Mouse (Mus musculus) kidney, embryonic 15.5 days (tissue): Measurements from ENCODE around the gene Gm4969. TPM values are rescaled to one million over a fixed set of nuclear protein-coding genes. Genes with fewer than 3 reads are reported as not detected.

ENCODE experiments used
- ATAC-seq: fragments of 200-750 bp; cut with Nextera tagmentation; replicated peaks from 2 replicates; pipeline ENCODE4 v1.8.0; 2017; ENCODE audit warnings: moderate TSS enrichment; ENCODE audit not compliant: low FRiP score
- H3K27ac ChIP-seq: fragments of 300-500 bp; sonication (generic); 2 replicates; pipeline ENCODE4 v1.5.1; 2015; ENCODE audit warnings: mild to moderate bottlenecking, inconsistent platforms
- H3K27me3 ChIP-seq: fragments of 300-500 bp; sonication (generic); 2 replicates; pipeline ENCODE4 v1.6.1; 2015; ENCODE audit warnings: inconsistent platforms
- H3K36me3 ChIP-seq: fragments of 300-500 bp; sonication (generic); 2 replicates; pipeline ENCODE4 v1.6.1; 2015; ENCODE audit warnings: inconsistent platforms
- H3K4me1 ChIP-seq: fragments of 300-500 bp; sonication (generic); 2 replicates; pipeline ENCODE4 v1.6.1; 2015; ENCODE audit warnings: inconsistent platforms
- H3K4me2 ChIP-seq: fragments of 300-500 bp; sonication (generic); 2 replicates; pipeline ENCODE4 v1.6.1; 2015; ENCODE audit warnings: moderate library complexity, mild to moderate bottlenecking, inconsistent platforms
- H3K4me3 ChIP-seq: fragments of 300-500 bp; sonication (generic); replicated peaks from 2 replicates; pipeline ENCODE4 v1.5.1; 2015; ENCODE audit warnings: mild to moderate bottlenecking, inconsistent platforms
- H3K9ac ChIP-seq: fragments of 300-500 bp; sonication (generic); 2 replicates; pipeline ENCODE4 v1.6.1; 2015; ENCODE audit warnings: mild to moderate bottlenecking, inconsistent platforms
- H3K9me3 ChIP-seq: fragments of 300-500 bp; sonication (generic); replicated peaks from 2 replicates; pipeline ENCODE4 v1.6.1; 2016; ENCODE audit warnings: inconsistent platforms
- WGBS: fragments of 180-500 bp; shearing (Covaris S2); methylation state at CpG from one replicate; pipeline ENCODE4 v1.1.7; 2015; ENCODE audit warnings: mixed read lengths; 5-methylcytosine and 5-hydroxymethylcytosine counted together
- microRNA-seq: library from miRNA; unstranded; fragments of <30 nt; microRNA quantifications from one replicate; pipeline ENCODE4, GENCODE M21; 2016
- polyA plus RNA-seq: library from polyadenylated mRNA; unstranded; fragments of >200 nt; fragmentation: Nextera tagmentation; extraction: Ambion mirVana; gene quantifications from 2 replicates; pipeline ENCODE4 v1.2.1, GENCODE M21; 2015

The Gm4969 gene
- polyA plus RNA-seq, 1 experiment from 2014 or later: 3.4 TPM

DNA sequence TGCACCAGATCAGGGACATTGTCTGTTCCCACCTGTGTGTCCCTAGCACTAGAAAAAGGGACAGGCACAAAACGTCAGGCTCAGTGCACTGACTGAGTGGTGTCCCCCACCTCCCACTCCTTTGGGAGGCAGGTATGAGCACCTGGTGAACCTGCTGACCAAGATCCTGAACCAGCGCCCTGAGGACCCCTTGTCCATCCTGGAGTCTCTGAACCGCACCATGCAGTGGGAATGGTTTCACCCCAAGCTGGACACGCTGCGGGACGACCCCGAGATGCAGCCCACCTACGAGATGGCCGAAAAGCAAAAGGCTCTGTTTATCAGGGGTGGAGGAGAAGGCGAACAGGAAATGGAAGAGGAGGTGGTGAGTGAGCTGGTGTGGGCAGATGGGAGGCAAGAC is 60.8 kb downstream of the Gm4969 start:
- Histone ChIP-seq H3K9me3 (no peaks in the 10 kb centered on the region), H3K9ac (no peak overlapping the region), H3K4me3 (no peak overlapping the region), H3K4me2 (no peak overlapping the region), H3K27me3 (no peaks in the 10 kb centered on the region), H3K27ac (no peak overlapping the region), H3K4me1 (peaks cover 9% of the 10 kb centered on the region), H3K36me3 (peaks cover 21% of the 10 kb centered on the region)
- WGBS: 87% methylated on average over 10 of the region's 10 CpGs
- ATAC-seq: no peak

DNA sequence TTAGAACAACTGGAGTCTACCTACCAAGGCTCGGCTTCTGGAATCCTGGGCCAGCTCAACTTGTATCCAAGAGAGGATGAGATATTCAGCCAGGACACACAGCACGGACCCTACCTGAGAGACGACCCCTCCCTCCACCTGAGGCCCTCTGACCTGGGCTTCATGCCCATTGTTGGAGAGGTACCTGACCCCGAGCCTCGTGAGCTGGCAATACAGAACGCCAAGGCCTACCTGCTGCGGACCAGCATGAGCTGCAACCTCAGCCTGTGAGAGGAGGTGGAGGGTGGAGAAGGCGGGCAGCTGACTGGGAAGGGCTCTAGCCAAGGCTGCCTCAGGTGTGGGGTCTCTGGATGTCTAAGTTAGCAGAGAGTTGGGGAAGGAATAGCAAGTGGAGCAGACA is 63.1 kb downstream of the Gm4969 start:
- H3K4me3 ChIP-seq: no peak overlapping the region
- peaks cover 44% of the 10 kb centered on the region for H3K36me3 ChIP-seq
- no peaks in the 10 kb centered on the region for H3K9me3 ChIP-seq
- WGBS: 92% methylated on average over 8 of the region's 8 CpGs
- no peak for ATAC-seq
- no peak overlapping the region for H3K4me2 ChIP-seq
- H3K27ac ChIP-seq: no peak overlapping the region
- no peak overlapping the region for H3K9ac ChIP-seq
- H3K4me1 ChIP-seq: peaks cover 9% of the 10 kb centered on the region
- H3K27me3 ChIP-seq: no peaks in the 10 kb centered on the region

DNA sequence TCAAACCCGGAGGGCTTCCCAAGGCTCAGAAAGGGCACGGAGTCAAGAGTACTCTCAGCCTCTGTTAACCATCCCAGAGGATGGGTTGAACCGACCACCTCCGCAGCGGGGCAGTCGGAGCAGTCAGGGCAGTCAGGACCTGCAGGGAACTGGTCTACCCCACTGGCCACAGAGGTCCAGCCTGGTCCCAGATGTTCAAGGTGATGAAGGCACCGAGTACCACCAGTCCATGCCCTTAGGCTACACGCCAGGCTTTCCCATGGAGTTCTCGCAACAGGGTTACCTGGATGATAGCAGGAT is 63.4 kb downstream of the Gm4969 start:
- Histone ChIP-seq H3K27ac (no peak overlapping the region), H3K4me3 (no peak overlapping the region), H3K4me2 (peak overlapping the region; percentile 48), H3K36me3 (peaks cover 48% of the 10 kb centered on the region), H3K9ac (no peak overlapping the region), H3K27me3 (no peaks in the 10 kb centered on the region), H3K9me3 (no peaks in the 10 kb centered on the region), H3K4me1 (peaks cover 9% of the 10 kb centered on the region)
- ATAC-seq: no peak; the same call in 1 of the 2 replicates
- WGBS: 63% methylated on average over 9 of the region's 9 CpGs

DNA sequence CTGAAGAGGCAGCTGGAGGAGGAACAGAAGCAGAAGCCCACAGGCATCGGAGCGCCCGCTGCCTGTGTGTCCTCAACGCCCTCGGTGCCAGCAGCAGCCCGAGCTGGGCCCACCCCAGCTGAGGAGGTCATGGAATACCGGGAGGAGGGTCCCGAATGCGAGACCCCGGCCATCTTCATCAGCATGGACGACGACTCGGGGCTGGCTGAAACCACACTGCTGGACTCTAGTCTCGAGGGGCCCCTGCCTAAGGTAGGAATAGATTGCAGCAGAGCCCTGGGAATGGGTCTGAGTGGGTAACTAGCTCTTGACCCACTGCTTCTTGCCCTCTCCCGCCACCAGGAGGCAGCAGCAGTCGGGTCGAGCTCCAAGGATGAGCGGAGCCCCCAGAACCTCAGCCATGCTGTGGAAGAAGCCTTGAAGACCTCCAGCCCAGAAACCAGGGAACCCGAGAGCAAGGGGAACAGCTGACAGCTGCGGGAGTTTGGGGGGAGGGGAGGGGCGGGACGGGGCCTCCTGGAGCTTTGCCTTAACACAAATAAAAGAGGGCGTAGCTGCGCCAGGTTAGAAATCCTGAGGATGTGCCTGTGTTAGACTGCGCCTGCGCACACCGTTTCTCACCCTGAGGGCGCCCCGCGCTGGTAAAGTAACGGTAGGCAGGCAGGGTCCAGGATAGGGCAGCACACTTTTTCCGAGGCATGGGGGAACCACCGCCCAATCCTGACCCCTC is 64.0 kb downstream of the Gm4969 start, which contains the start of gene Rsph6a:
TSS of gene Rsph6a (plus strand) at position 644 of the 730 bp plus-strand sequence.
- H3K4me3 ChIP-seq: no peak within 1 kb of the TSS; the same call in 1 of the 2 replicates
- H3K9ac ChIP-seq: no peak within 1 kb of the TSS
- H3K4me2 ChIP-seq: peak within 1 kb of the TSS; percentile 48
- H3K4me1 ChIP-seq: peaks cover 9% of the 10 kb centered on the region
- 22% methylated on average over 33 of the region's 33 CpGs for WGBS
- no peak within 1 kb of the TSS for H3K27ac ChIP-seq
- no peaks in the 10 kb centered on the region for H3K27me3 ChIP-seq
- no peaks in the 10 kb centered on the region for H3K9me3 ChIP-seq
- peak; percentile 46 for ATAC-seq
- peaks cover 53% of the 10 kb centered on the region for H3K36me3 ChIP-seq

DNA sequence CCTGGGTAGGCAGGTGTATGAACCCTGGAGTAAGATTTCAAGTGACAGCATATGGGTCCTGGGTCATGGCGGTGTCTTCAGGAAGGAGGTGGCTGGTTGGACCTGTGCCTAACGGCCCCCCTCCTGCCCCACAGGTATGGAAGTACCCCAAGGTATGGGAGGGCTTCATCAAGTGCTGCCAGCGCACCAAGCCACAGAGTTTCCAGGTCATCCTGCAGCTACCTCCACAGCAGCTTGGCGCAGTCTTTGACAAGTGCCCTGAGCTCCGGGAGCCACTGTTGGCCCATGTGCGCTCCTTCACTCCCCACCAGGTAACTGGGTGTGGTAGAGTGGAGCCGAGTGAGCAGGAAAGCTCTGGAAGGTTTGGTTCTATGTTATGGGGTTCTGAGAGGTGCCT is 65.0 kb downstream of the Gm4969 start:
- no peaks in the 10 kb centered on the region for H3K9me3 ChIP-seq
- no peak overlapping the region for H3K4me3 ChIP-seq
- H3K27me3 ChIP-seq: no peaks in the 10 kb centered on the region
- no peak overlapping the region for H3K9ac ChIP-seq
- H3K27ac ChIP-seq: no peak overlapping the region
- no peak for ATAC-seq
- H3K36me3 ChIP-seq: peaks cover 64% of the 10 kb centered on the region
- peaks cover 9% of the 10 kb centered on the region for H3K4me1 ChIP-seq
- WGBS: 89% methylated on average over 7 of the region's 7 CpGs
- no peak overlapping the region for H3K4me2 ChIP-seq

DNA sequence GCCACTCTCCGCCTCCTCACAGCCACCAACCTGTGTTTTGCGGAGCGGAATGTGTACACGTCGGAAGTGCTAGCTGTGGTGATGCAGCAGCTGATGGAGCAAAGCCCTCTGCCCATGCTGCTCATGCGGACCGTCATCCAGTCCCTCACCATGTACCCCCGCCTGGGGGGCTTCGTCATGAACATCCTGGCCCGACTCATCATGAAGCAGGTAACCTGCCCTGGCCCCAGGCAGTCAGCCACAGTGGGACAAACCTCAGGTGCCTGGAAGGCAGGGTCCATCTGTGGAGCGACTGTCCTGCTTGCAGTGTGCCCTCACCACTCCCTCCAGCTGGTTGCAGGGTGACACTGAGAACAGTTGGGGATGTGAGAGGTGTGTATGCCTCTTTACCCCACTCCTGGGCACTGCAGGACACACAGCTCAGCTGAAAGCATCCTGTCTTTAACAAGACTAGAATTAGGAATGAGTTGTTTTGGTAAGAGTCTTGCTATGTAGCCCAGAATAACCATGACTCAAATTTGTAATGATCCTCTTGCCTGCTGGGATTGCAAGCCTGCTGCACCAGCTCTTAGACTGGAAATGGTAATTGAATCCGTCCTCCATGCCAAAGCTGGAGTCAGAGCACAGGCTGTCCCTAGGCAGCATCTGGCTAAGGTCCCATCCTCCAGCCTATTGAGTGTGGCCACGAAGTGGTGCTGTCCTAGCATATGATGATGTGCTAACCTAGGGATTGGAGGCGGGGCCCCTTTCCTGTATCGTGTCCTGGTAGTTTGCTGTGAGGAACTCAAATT is 65.6 kb downstream of the Gm4969 start:
- Histone ChIP-seq H3K9ac (no peak overlapping the region), H3K4me2 (no peak overlapping the region), H3K27me3 (no peaks in the 10 kb centered on the region), H3K36me3 (peaks cover 70% of the 10 kb centered on the region), H3K27ac (no peak overlapping the region), H3K9me3 (no peaks in the 10 kb centered on the region), H3K4me3 (no peak overlapping the region), H3K4me1 (peaks cover 9% of the 10 kb centered on the region)
- ATAC-seq: no peak
- 91% methylated on average over 15 of the region's 15 CpGs for WGBS

DNA sequence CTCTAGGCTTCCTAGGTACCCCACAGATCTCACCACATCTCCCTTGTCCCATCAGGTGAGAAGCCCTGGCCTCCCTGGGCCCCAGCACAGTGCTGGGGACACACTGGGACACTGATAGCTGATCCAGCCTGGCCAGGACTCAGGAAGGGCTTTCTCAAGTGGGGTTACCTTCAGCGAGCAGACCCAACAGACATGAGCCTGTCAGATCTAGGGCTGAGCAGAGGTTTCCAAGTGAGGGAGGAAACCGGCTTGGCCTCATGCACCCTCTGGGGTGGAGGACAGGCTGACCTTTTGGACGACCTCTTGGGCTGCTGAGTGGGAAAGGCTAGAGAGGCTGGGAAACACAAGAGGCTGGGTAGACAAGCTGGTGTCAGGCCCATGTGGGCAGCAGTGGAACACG is 67.0 kb downstream of the Gm4969 start:
- Histone ChIP-seq H3K27ac (no peak overlapping the region), H3K4me3 (no peak overlapping the region), H3K9ac (no peak overlapping the region), H3K36me3 (peaks cover 84% of the 10 kb centered on the region), H3K27me3 (no peaks in the 10 kb centered on the region), H3K4me1 (peaks cover 9% of the 10 kb centered on the region), H3K4me2 (no peak overlapping the region), H3K9me3 (no peaks in the 10 kb centered on the region)
- no peak for ATAC-seq
- WGBS: 60% methylated on average over 4 of the region's 4 CpGs

DNA sequence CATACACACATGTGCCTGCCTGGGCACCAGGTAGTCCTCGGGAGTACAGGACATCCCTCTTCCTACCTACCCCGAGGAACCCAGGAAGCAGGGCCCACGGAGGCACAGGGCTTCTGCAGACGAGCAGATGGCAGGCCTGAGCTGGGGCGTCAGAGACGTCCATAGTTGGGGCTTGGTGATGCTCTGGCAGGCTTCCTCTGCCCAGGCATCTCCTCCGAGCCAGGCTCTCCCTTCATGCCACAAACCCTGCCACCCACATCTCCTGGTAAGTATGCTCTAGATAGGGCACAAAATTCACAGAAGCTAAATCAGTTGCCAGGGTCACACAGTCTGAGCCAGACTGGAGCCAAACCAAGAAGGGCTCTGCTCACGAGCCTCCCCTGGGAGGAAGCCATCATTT is 68.0 kb downstream of the Gm4969 start:
- no peaks in the 10 kb centered on the region for H3K9me3 ChIP-seq
- no peaks in the 10 kb centered on the region for H3K27me3 ChIP-seq
- H3K4me3 ChIP-seq: no peak overlapping the region
- peaks cover 9% of the 10 kb centered on the region for H3K4me1 ChIP-seq
- 80% methylated on average over 8 of the region's 8 CpGs for WGBS
- no peak for ATAC-seq
- H3K27ac ChIP-seq: no peak overlapping the region
- no peak overlapping the region for H3K9ac ChIP-seq
- H3K4me2 ChIP-seq: no peak overlapping the region
- H3K36me3 ChIP-seq: peaks cover 93% of the 10 kb centered on the region

DNA sequence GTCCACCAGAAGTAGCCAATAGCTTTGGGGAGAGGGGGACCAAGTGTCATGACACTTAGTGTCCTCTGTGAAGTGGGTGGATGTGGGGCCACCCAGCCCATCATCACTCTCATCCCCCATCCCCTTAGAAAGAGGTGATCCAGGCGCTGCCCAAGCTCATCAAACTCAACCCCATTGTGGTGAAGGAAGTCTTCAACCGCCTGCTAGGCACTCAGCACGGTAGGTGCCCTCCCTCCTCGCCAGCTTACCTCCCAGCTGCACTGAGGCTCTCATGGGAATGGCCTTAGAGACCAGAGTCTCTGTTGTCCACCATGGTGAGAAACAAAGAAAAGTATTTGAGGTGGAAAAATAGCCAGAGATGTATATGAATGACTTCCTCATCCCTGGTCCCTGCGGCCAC is 68.9 kb downstream of the Gm4969 start:
- peaks cover 95% of the 10 kb centered on the region for H3K36me3 ChIP-seq
- no peak overlapping the region for H3K4me2 ChIP-seq
- 92% methylated on average over 5 of the region's 5 CpGs for WGBS
- ATAC-seq: no peak
- peaks cover 4% of the 10 kb centered on the region for H3K4me1 ChIP-seq
- H3K4me3 ChIP-seq: no peak overlapping the region
- H3K9ac ChIP-seq: no peak overlapping the region
- H3K27ac ChIP-seq: no peak overlapping the region
- no peaks in the 10 kb centered on the region for H3K27me3 ChIP-seq
- H3K9me3 ChIP-seq: no peaks in the 10 kb centered on the region

Small RNA genes within 50 kb of the gene (microRNA-seq; reads per million reads assigned to microRNA genes)
- gene Mir3100: not detected

Other genes starting within 250 kb of the Gm4969 start
- gene Pglyrp1, start 247.0 kb downstream of the Gm4969 start, polyA plus RNA-seq: 2.3 and 4.8 TPM in 2 replicates
- 27.7 and 28.9 TPM in 2 replicates for gene Ccdc61, start 208.0 kb downstream of the Gm4969 start, polyA plus RNA-seq
- gene Nova2, start 192.5 kb downstream of the Gm4969 start, polyA plus RNA-seq: 0.67 and 0.93 TPM in 2 replicates
- not detected in 2 replicates for gene Nanos2, start 131.0 kb downstream of the Gm4969 start, polyA plus RNA-seq
- gene Mypop, start 127.1 kb downstream of the Gm4969 start, polyA plus RNA-seq: 3.5 and 3.9 TPM in 2 replicates
- 21.4 and 24.1 TPM in 2 replicates for gene Irf2bp1, start 114.3 kb downstream of the Gm4969 start, polyA plus RNA-seq
- 1.2 and 1.3 TPM in 2 replicates for gene Foxa3, start 94.8 kb downstream of the Gm4969 start, polyA plus RNA-seq
- gene Sympk, start 94.0 kb downstream of the Gm4969 start, polyA plus RNA-seq: 34.3 and 38.4 TPM in 2 replicates
- not detected in 2 replicates for gene Rsph6a, start 63.7 kb downstream of the Gm4969 start, polyA plus RNA-seq
- 15.4 and 18.7 TPM in 2 replicates for gene Dmwd, start 42.1 kb downstream of the Gm4969 start, polyA plus RNA-seq
- gene Dmpk, start 34.5 kb downstream of the Gm4969 start, polyA plus RNA-seq: 18.1 and 24.7 TPM in 2 replicates
- gene Six5, start 23.8 kb downstream of the Gm4969 start, polyA plus RNA-seq: 8.0 and 10.1 TPM in 2 replicates
- 16.1 and 16.3 TPM in 2 replicates for gene Fbxo46, start 1.5 kb upstream of the Gm4969 start, polyA plus RNA-seq
- 13.5 and 14.4 TPM in 2 replicates for gene Qpctl, start 30.9 kb upstream of the Gm4969 start, polyA plus RNA-seq
- 157 and 162 TPM in 2 replicates for gene Snrpd2, start 31.4 kb upstream of the Gm4969 start, polyA plus RNA-seq
- gene Gipr, start 47.8 kb upstream of the Gm4969 start, polyA plus RNA-seq: 0.76 and 1.0 TPM in 2 replicates
- gene Eml2, start 58.1 kb upstream of the Gm4969 start, polyA plus RNA-seq: 9.5 and 16.8 TPM in 2 replicates
- gene Gpr4, start 94.2 kb upstream of the Gm4969 start, polyA plus RNA-seq: 2.7 and 3.3 TPM in 2 replicates
- 38.8 and 40.5 TPM in 2 replicates for gene Opa3, start 110.0 kb upstream of the Gm4969 start, polyA plus RNA-seq
- gene Vasp, start 153.4 kb upstream of the Gm4969 start, polyA plus RNA-seq: 87.4 and 89.8 TPM in 2 replicates
- gene Ppm1n, start 161.7 kb upstream of the Gm4969 start, polyA plus RNA-seq: 0.13 TPM in 1 of 2 replicates, not detected in the other
- 8.3 and 9.2 TPM in 2 replicates for gene Rtn2, start 164.3 kb upstream of the Gm4969 start, polyA plus RNA-seq
- gene Fosb, start 191.7 kb upstream of the Gm4969 start, polyA plus RNA-seq: 0.09 and 0.26 TPM in 2 replicates
- 85.7 and 87.2 TPM in 2 replicates for gene Ercc1, start 226.4 kb upstream of the Gm4969 start, polyA plus RNA-seq
- 27.0 and 28.3 TPM in 2 replicates for gene Cd3eap, start 241.1 kb upstream of the Gm4969 start, polyA plus RNA-seq
- 5.5 and 5.8 TPM in 2 replicates for gene Ppp1r13l, start 241.4 kb upstream of the Gm4969 start, polyA plus RNA-seq